Mouse (Mus musculus) neural tube, embryonic 15.5 days (tissue): Measurements from ENCODE around the gene Reg3a. TPM values are rescaled to one million over a fixed set of nuclear protein-coding genes. Genes with fewer than 3 reads are reported as not detected.

Source experiments
- polyA plus RNA-seq: library from polyadenylated mRNA; unstranded; fragments of >200 nt; fragmentation: Nextera tagmentation; extraction: Ambion mirVana; gene quantifications from 2 replicates; pipeline ENCODE4 v1.2.1, GENCODE M21; 2015

The Reg3a gene
- polyA plus RNA-seq, 1 experiment from 2014 or later, result not detected

Other genes with a start within 250 kb of the Reg3a start
- 10.2 and 11.3 TPM in 2 replicates for gene Reg3b, start 10.1 kb upstream of the Reg3a start, polyA plus RNA-seq
- not detected in 2 replicates for gene Reg3d, start 1.8 kb upstream of the Reg3a start, polyA plus RNA-seq
- gene Reg2, start 14.9 kb downstream of the Reg3a start, polyA plus RNA-seq, result not detected in 2 replicates
- 0.65 TPM in 1 of 2 replicates, not detected in the other for gene Reg1, start 42.0 kb downstream of the Reg3a start, polyA plus RNA-seq
- 0.74 TPM in 1 of 2 replicates, not detected in the other for gene Reg3g, start 88.2 kb downstream of the Reg3a start, polyA plus RNA-seq